Mouse (Mus musculus) liver, adult 2 months (tissue): ENCODE results near the gene Wdr37. TPM values are rescaled to one million over a fixed set of nuclear protein-coding genes. Genes with fewer than 3 reads are reported as not detected.
"Not testable (repeated sequence)": the region's sequence is repeated elsewhere in the genome, so short reads cannot be mapped to it uniquely, and the experiment has no call there.

Source experiments
- DNase-seq: peaks from one replicate; pipeline ENCODE4 v3.0.0-alpha.2; 2011; ENCODE audit warnings: low read depth, low spot score; ENCODE audit errors: extremely low read depth
- H3K27ac ChIP-seq: fragments of 200-500 bp; replicated peaks from 2 replicates; pipeline ENCODE4 v1.5.1; 2012; ENCODE audit warnings: low read depth, mild to moderate bottlenecking, control low read depth, inconsistent platforms, low read length; ENCODE audit not compliant: insufficient read depth
- H3K27me3 ChIP-seq: fragments of 200-500 bp; 2 replicates; pipeline ENCODE4 v1.6.1; 2012; ENCODE audit warnings: mild to moderate bottlenecking, moderate library complexity, low read length, inconsistent platforms; ENCODE audit not compliant: control insufficient read depth, insufficient read depth
- H3K36me3 ChIP-seq: fragments of 200-500 bp; 2 replicates; pipeline ENCODE4 v1.6.1; 2012; ENCODE audit warnings: low read length, inconsistent platforms; ENCODE audit not compliant: control insufficient read depth, insufficient read depth
- H3K4me1 ChIP-seq: fragments of 200-500 bp; 2 replicates; pipeline ENCODE4 v1.6.1; 2011; ENCODE audit warnings: low read length; ENCODE audit not compliant: control insufficient read depth, insufficient read depth
- H3K4me3 ChIP-seq: fragments of 200-500 bp; 2 replicates; pipeline ENCODE4 v1.5.1; 2011; ENCODE audit warnings: low read depth, mild to moderate bottlenecking, control low read depth, low read length, moderate library complexity; ENCODE audit not compliant: insufficient read depth
- H3K79me2 ChIP-seq: fragments of 200-500 bp; 2 replicates; pipeline ENCODE4 v1.6.1; 2012; ENCODE audit warnings: inconsistent platforms, mild to moderate bottlenecking, low read length, moderate library complexity; ENCODE audit not compliant: control insufficient read depth, insufficient read depth
- H3K9ac ChIP-seq: fragments of 200-500 bp; 2 replicates; pipeline ENCODE4 v1.6.1; 2012; ENCODE audit warnings: low read depth, mild to moderate bottlenecking, control low read depth, inconsistent platforms, low read length
- CTCF ChIP-seq: fragments of 200-500 bp; IDR thresholded peaks from 2 replicates; pipeline ENCODE4 v1.5.1; 2011; ENCODE audit warnings: low read depth, low read length, control low read depth
- POLR2A ChIP-seq: fragments of 200-500 bp; IDR thresholded peaks from 2 replicates; pipeline ENCODE4 v1.6.1; 2011; ENCODE audit warnings: low read length, control low read depth; ENCODE audit not compliant: insufficient read depth; ENCODE audit errors: extremely low read depth
- WGBS: fragments of 180-500 bp; shearing (Covaris S2); methylation state at CpG from one replicate; pipeline ENCODE4 v1.1.7; 2018; 5-methylcytosine and 5-hydroxymethylcytosine counted together
- polyA plus RNA-seq: library from polyadenylated mRNA; depleted of rRNA; stranded (reverse); fragments of >200 nt; gene quantifications from 2 replicates; pipeline ENCODE4 v1.2.3, GENCODE M21; 2012; rRNA removed
- total RNA-seq: library from RNA; depleted of rRNA; stranded (reverse); fragments of >200 nt; gene quantifications from 2 replicates; pipeline ENCODE4 v1.2.3, GENCODE M21; 2014; rRNA removed

Wdr37 gene
- total RNA-seq (8.4 and 8.5 TPM in 2 replicates), polyA plus RNA-seq (3.1 and 5.1 TPM in 2 replicates)

- Histone ChIP-seq H3K9ac (peak within 1 kb of the TSS; percentile 94), H3K27me3 (no peaks in the 10 kb centered on the region), H3K36me3 (no peaks in the 10 kb centered on the region), H3K4me3 (peak within 1 kb of the TSS; percentile 79), H3K79me2 (peaks cover 7% of the 10 kb centered on the region; the same call in 1 of the 2 replicates), H3K4me1 (peaks cover 6% of the 10 kb centered on the region; the same call in 1 of the 2 replicates), H3K27ac (peak within 1 kb of the TSS; percentile 93)
- no peak for TF ChIP-seq CTCF
- peak; percentile 58 for DNase-seq
- 1% methylated on average over 18 of the region's 18 CpGs for whole genome bisulfite sequencing
These were observed at the start of gene Wdr37 for GRCm38 (mm10) chr13:8871314-8871962. Wdr37 (minus strand) TSS chr13:8871909.

- WGBS = 93% methylated on average over 8 of the region's 8 CpGs
- H3K4me3 ChIP-seq, H3K4me1 ChIP-seq, H3K27me3 ChIP-seq, H3K9ac ChIP-seq, DNase-seq, H3K27ac ChIP-seq, H3K79me2 ChIP-seq, H3K36me3 ChIP-seq: not testable (repeated sequence)
These were observed 42.2 kb upstream of the Wdr37 start for GRCm38 (mm10) chr13:8913890-8914289.

GRCm38 (mm10) chr13:8905986-8906385, 34.3 kb upstream of the Wdr37 start:
- H3K27ac ChIP-seq, H3K36me3 ChIP-seq, H3K9ac ChIP-seq, H3K4me3 ChIP-seq, H3K27me3 ChIP-seq, H3K4me1 ChIP-seq, DNase-seq, H3K79me2 ChIP-seq: not testable (repeated sequence)
- 88% methylated on average over 2 of the region's 2 CpGs for WGBS

- TF ChIP-seq POLR2A = no peak
- TF ChIP-seq CTCF = no peak
- DNase-seq = peak; percentile 31
- no peaks in the 10 kb centered on the region for H3K27me3 ChIP-seq
These were observed 16.9 kb upstream of the Wdr37 start for GRCm38 (mm10) chr13:8888603-8889002.

GRCm38 (mm10) chr13:8886185-8886560, 14.5 kb upstream of the Wdr37 start:
- Histone ChIP-seq H3K36me3 (peaks cover 23% of the 10 kb centered on the region), H3K4me3 (peak overlapping the region; percentile 86), H3K27me3 (no peaks in the 10 kb centered on the region), H3K79me2 (no peaks in the 10 kb centered on the region), H3K9ac (peak overlapping the region; percentile 76), H3K4me1 (peaks cover 4% of the 10 kb centered on the region), H3K27ac (peak overlapping the region; percentile 70)
- no peak for TF ChIP-seq CTCF
- TF ChIP-seq POLR2A = no peak
- 3% methylated on average over 9 of the region's 9 CpGs for WGBS
- peak; percentile 28 for DNase-seq

More at GRCm38 (mm10) chr13:8888603-8889002, 16.9 kb upstream of the Wdr37 start:
- Histone ChIP-seq H3K79me2 (no peaks in the 10 kb centered on the region), H3K9ac (no peak overlapping the region), H3K4me1 (peaks cover 4% of the 10 kb centered on the region), H3K4me3 (no peak overlapping the region), H3K36me3 (peaks cover 33% of the 10 kb centered on the region), H3K27ac (no peak overlapping the region)
- WGBS = 100% methylated on average over 1 of the region's 1 CpGs

- peaks cover 4% of the 10 kb centered on the region for H3K4me1 ChIP-seq
- 1% methylated on average over 46 of the region's 46 CpGs for WGBS
These were observed 13.9 kb upstream of the Wdr37 start, which contains the start of gene Idi1 for GRCm38 (mm10) chr13:8885445-8886184. Idi1 (plus strand) TSS chr13:8885501.

GRCm38 (mm10) chr13:8883870-8884269, 12.2 kb upstream of the Wdr37 start:
- H3K27ac ChIP-seq, H3K4me3 ChIP-seq, H3K79me2 ChIP-seq, H3K27me3 ChIP-seq, H3K4me1 ChIP-seq, DNase-seq, H3K9ac ChIP-seq: not testable (repeated sequence)
- WGBS = 86% methylated on average over 5 of the region's 5 CpGs
- H3K36me3 ChIP-seq = peaks cover 11% of the 10 kb centered on the region

More at GRCm38 (mm10) chr13:8885445-8886184, 13.9 kb upstream of the Wdr37 start, which contains the start of gene Idi1:
- Histone ChIP-seq H3K9ac (peak within 1 kb of the TSS; percentile 82), H3K27me3 (no peaks in the 10 kb centered on the region), H3K36me3 (peaks cover 23% of the 10 kb centered on the region), H3K4me3 (peak within 1 kb of the TSS; percentile 86), H3K27ac (peak within 1 kb of the TSS; percentile 88), H3K79me2 (no peaks in the 10 kb centered on the region)
- DNase-seq = peak; percentile 90
- TF ChIP-seq POLR2A (peak; percentile 93), CTCF (no peak)
